Mouse (Mus musculus) CH12.LX (cell line): ENCODE measurements at regions not wholly inside any gene's neighbourhood (a gene's known extent, or its start where the extent isn't known, plus 50 kb on each side); places are given as distances from the start of the nearest gene placed in this dataset.

Experiments
- DNase-seq: peaks from one replicate; pipeline ENCODE4 v3.0.0-alpha.2; 2013; ENCODE audit errors: extremely low read depth
- H3K27ac ChIP-seq: 2 replicates; pipeline ENCODE4 v1.5.1; 2012; ENCODE audit warnings: low read depth, mild to moderate bottlenecking, control low read depth, moderate library complexity; ENCODE audit not compliant: insufficient read depth
- H3K27me3 ChIP-seq: replicated peaks from 2 replicates; pipeline ENCODE3; 2012; ENCODE audit warnings: inconsistent platforms
- H3K36me3 ChIP-seq, 2 experiments: replicated peaks in 1 of 2; 2 replicates each; pipeline versions ENCODE3 to v1.6.1; 2012; ENCODE audit warnings: inconsistent platforms in 1 of 2, low read length in 1 of 2, mild to moderate bottlenecking in 1 of 2, mixed read lengths in 1 of 2, moderate library complexity in 1 of 2; ENCODE audit not compliant: control insufficient read depth in 1 of 2, insufficient read depth in 1 of 2
- H3K4me1 ChIP-seq, 2 experiments: 2 replicates each; pipeline ENCODE4 v1.6.1; 2012; ENCODE audit warnings: inconsistent platforms in 1 of 2, moderate library complexity in 1 of 2; ENCODE audit not compliant: insufficient read depth in 2 of 2, control insufficient read depth in 1 of 2
- H3K4me2 ChIP-seq: 2 replicates; pipeline ENCODE4 v1.6.1; 2012; ENCODE audit warnings: low read depth, mild to moderate bottlenecking, control low read depth; ENCODE audit not compliant: poor library complexity, insufficient read depth, severe bottlenecking
- H3K4me3 ChIP-seq, 3 experiments: fragments of 150-350 bp in 1 of 3; sonication (generic) in 1 of 3; replicated peaks in 1 of 3; 2 replicates each; pipeline versions ENCODE3 to v1.5.1; 2011 to 2012; ENCODE audit warnings: low read depth in 2 of 3, low read length in 2 of 3, mild to moderate bottlenecking in 2 of 3, moderate library complexity in 2 of 3, control low read depth in 1 of 3, improper control_type of control experiment in 1 of 3, inconsistent platforms in 1 of 3, mixed read lengths in 1 of 3; ENCODE audit not compliant: poor library complexity in 1 of 3
- H3K79me2 ChIP-seq: replicated peaks from 2 replicates; pipeline ENCODE4 v1.6.1; 2012; ENCODE audit warnings: mild to moderate bottlenecking, moderate library complexity; ENCODE audit not compliant: control insufficient read depth, poor library complexity, insufficient read depth, severe bottlenecking; ENCODE audit errors: extremely low read depth
- H3K9ac ChIP-seq: 2 replicates; pipeline ENCODE4 v1.6.1; 2012; ENCODE audit warnings: low read depth, mild to moderate bottlenecking, control low read depth, moderate library complexity; ENCODE audit not compliant: insufficient read depth
- H3K9me3 ChIP-seq: replicated peaks from 2 replicates; pipeline ENCODE3; 2012; ENCODE audit warnings: low read length, inconsistent platforms, mixed read lengths
- CHD1 ChIP-seq: IDR thresholded peaks from 2 replicates; pipeline ENCODE4 v1.6.1; 2012; ENCODE audit warnings: low read depth, low read length, improper control_type of control experiment, inconsistent platforms
- CHD2 ChIP-seq: IDR thresholded peaks from 2 replicates; pipeline ENCODE4 v1.6.1; 2011; ENCODE audit warnings: low read length, improper control_type of control experiment
- IRF4 ChIP-seq: IDR thresholded peaks from 2 replicates; pipeline ENCODE4 v1.6.1; 2014; ENCODE audit warnings: low read depth, mild to moderate bottlenecking, inconsistent platforms, low read length, improper control_type of control experiment
- JUND ChIP-seq: conservative IDR thresholded peaks from 2 replicates; pipeline ENCODE4 v1.6.1; 2011; ENCODE audit warnings: low read depth, low read length, improper control_type of control experiment
- KAT2A ChIP-seq: IDR thresholded peaks from 2 replicates; pipeline ENCODE4 v1.6.1; 2012; ENCODE audit warnings: low read length, improper control_type of control experiment, inconsistent platforms; ENCODE audit not compliant: insufficient replicate concordance
- MAFK ChIP-seq: IDR thresholded peaks from 2 replicates; pipeline ENCODE4 v1.6.1; 2011; ENCODE audit warnings: low read length, improper control_type of control experiment; ENCODE audit not compliant: insufficient replicate concordance
- MXI1 ChIP-seq: IDR thresholded peaks from 2 replicates; pipeline ENCODE4 v1.6.1; 2011; ENCODE audit warnings: mild to moderate bottlenecking, low read depth, low read length, improper control_type of control experiment
- MYC ChIP-seq: IDR thresholded peaks from 2 replicates; pipeline ENCODE4 v1.6.1; 2011; ENCODE audit warnings: low read depth, mild to moderate bottlenecking, improper control_type of control experiment, low read length
- NRF1 ChIP-seq: IDR thresholded peaks from 2 replicates; pipeline ENCODE4 v1.6.1; 2014; ENCODE audit warnings: low read depth, mild to moderate bottlenecking, inconsistent platforms, low read length, improper control_type of control experiment, moderate library complexity
- RAD21 ChIP-seq: IDR thresholded peaks from 2 replicates; pipeline ENCODE4 v1.6.1; 2011; ENCODE audit warnings: low read depth, mild to moderate bottlenecking, low read length, improper control_type of control experiment, moderate library complexity
- RCOR1 ChIP-seq: conservative IDR thresholded peaks from 2 replicates; pipeline ENCODE4 v1.6.1; 2012; ENCODE audit warnings: low read depth, mild to moderate bottlenecking, inconsistent platforms, low read length, improper control_type of control experiment
- TCF12 ChIP-seq: IDR thresholded peaks from 2 replicates; pipeline ENCODE4 v1.6.1; 2014; ENCODE audit warnings: low read depth, mild to moderate bottlenecking, inconsistent platforms, low read length, improper control_type of control experiment
- USF1 ChIP-seq: IDR thresholded peaks from 2 replicates; pipeline ENCODE4 v1.6.1; 2014; ENCODE audit warnings: low read depth, mild to moderate bottlenecking, inconsistent platforms, low read length, improper control_type of control experiment
- USF2 ChIP-seq: conservative IDR thresholded peaks from 2 replicates; pipeline ENCODE4 v1.6.1; 2011; ENCODE audit warnings: low read depth, low read length, improper control_type of control experiment
- ZC3H11A ChIP-seq: IDR thresholded peaks from 2 replicates; pipeline ENCODE4 v1.6.1; 2012; ENCODE audit warnings: low read depth, mild to moderate bottlenecking, inconsistent platforms, low read length, improper control_type of control experiment
- ZMIZ1 ChIP-seq: IDR thresholded peaks from 2 replicates; pipeline ENCODE4 v1.6.1; 2012; ENCODE audit warnings: low read depth, mild to moderate bottlenecking, inconsistent platforms, low read length, improper control_type of control experiment
- dilution Hi-C: fragments of 300-500 bp; cut with MboI; formaldehyde crosslinking; loops from 2 replicates; pipeline ENCODE4 v1.14.3; 2020; ENCODE audit warnings: low sequenced_read_pairs; ENCODE audit not compliant: extremely low pct_unique_long_range_greater_than_20kb, extremely low pct_ligation_motif_present
- in situ Hi-C: fragments of 300-500 bp; cut with MboI; formaldehyde crosslinking; loops from 3 replicates; pipeline ENCODE4 v1.14.3; 2019; ENCODE audit warnings: low sequenced_read_pairs, low pct_ligation_motif_present, low pct_unique_long_range_greater_than_20kb, mixed read lengths

GRCm38 (mm10) chr3:52838020-52838419, 179.0 kb downstream of the Cog6 start:
- no peaks in the 10 kb centered on the region for H3K36me3 ChIP-seq
- H3K27ac ChIP-seq: no peak overlapping the region
- H3K9ac ChIP-seq: no peak overlapping the region
- no peaks in the 10 kb centered on the region for H3K9me3 ChIP-seq
- DNase-seq: no peak
- peaks cover 3 to 11% of the 10 kb centered on the region in 2 experiments; a peak in 3 of 4 replicates for H3K4me1 ChIP-seq
- H3K79me2 ChIP-seq: no peaks in the 10 kb centered on the region
- H3K4me3 ChIP-seq: no peak overlapping the region
- no peak overlapping the region for H3K4me2 ChIP-seq
- dilution Hi-C loops: no loop called here
- in situ Hi-C loops: no loop called here
- no peaks in the 10 kb centered on the region for H3K27me3 ChIP-seq
- TF ChIP-seq MYC (no peak), MAFK (no peak), USF2 (no peak), JUND (no peak), KAT2A (no peak), CHD2 (no peak), ZMIZ1 (no peak), USF1 (no peak), MXI1 (no peak), RCOR1 (no peak), NRF1 (no peak), RAD21 (no peak), CHD1 (no peak), IRF4 (no peak), TCF12 (no peak), ZC3H11A (no peak)
- TF ChIP-seq, all 38 proteins: peak for 0

GRCm38 (mm10) chr3:52837527-52837926, 179.5 kb downstream of the Cog6 start:
- DNase-seq: no peak
- Histone ChIP-seq H3K27me3 (no peaks in the 10 kb centered on the region), H3K27ac (no peak overlapping the region), H3K4me3 (no peak overlapping the region), H3K9me3 (no peaks in the 10 kb centered on the region), H3K9ac (no peak overlapping the region), H3K4me2 (no peak overlapping the region), H3K4me1 (peaks cover 3 to 15% of the 10 kb centered on the region in 2 experiments; a peak in 3 of 4 replicates), H3K36me3 (no peaks in the 10 kb centered on the region), H3K79me2 (no peaks in the 10 kb centered on the region)
- dilution Hi-C loops: no loop called here
- TF ChIP-seq NRF1: no peak
- in situ Hi-C loops: no loop called here
